Mouse (Mus musculus): ENCODE results near the gene Fam174b. TPM values are rescaled to one million over a fixed set of nuclear protein-coding genes. Genes with fewer than 3 reads are reported as not detected.

Fam174b gene
- total RNA-seq, 1 experiment from 2014 or later, result 10.1 TPM

- no peak for DNase-seq
These were observed 9.2 kb downstream of the Fam174b start for GRCm38 (mm10) chr7:73749339-73749738.

DNA sequence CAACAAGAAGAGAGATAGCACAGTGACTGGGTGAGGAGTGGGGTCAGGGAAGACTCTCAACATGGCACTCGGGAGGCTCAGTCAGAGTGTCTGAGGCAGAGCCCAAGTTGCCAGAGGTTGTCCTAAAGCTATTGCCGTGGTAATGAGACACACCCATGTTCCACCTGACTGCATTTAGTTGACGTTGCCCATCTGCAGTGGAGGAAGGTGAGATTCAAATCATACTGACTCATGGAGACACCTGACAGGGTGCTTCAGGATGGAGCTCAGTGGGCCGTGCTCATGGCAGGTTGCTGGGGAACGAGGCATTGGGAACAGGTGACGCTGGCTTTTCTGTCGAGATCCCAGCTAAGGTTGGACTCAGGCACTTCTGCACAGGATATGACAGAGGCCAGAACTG, 9.9 kb downstream of the Fam174b start:
- DNase-seq, result no peak

- DNase-seq, result no peak
These were observed 13.5 kb downstream of the Fam174b start for GRCm38 (mm10) chr7:73753598-73753997.

DNA sequence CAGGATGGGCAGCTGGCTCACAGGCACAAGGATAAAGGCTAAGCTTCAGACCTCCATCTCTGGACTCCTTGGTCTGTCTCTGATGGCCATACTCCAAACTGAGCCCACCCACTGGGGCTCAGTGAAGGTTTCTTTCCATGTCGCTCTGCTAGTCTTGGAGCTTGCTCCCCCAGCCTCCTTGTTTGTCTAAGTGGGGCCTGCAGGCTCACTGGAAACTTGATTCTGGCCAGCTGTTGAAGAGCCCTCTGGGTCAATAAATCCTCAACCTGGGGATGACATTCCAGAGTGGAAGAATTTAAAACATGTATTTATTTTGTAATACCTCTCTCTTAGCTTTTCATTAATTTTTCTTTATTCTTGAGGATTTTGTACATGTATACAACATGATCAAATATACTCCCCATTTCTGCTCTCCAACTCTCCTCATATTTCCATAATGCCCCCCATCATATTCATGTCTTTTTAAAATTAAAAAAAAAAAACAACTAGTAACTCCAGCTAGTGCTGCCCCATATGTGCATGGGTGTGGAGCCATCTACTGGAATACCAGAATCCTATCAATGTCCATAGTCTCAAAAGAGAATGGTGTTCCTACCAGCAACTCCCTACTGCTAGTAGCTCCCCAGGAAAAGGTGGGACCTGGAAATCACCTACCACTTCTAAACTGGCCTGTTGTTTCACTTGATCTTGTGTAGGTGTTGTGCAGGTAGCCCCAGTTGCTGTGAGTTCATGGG, 15.4 kb downstream of the Fam174b start:
- no peak for DNase-seq

GRCm38 (mm10) chr7:73761691-73762189, 21.6 kb downstream of the Fam174b start:
- no peak for DNase-seq

GRCm38 (mm10) chr7:73764679-73765078, 24.6 kb downstream of the Fam174b start:
- DNase-seq, result no peak

GRCm38 (mm10) chr7:73765186-73765903, 25.2 kb downstream of the Fam174b start:
- no peak for DNase-seq

- DNase-seq, result peak; percentile 9
These were observed 29.1 kb downstream of the Fam174b start for GRCm38 (mm10) chr7:73769224-73769623.

DNA sequence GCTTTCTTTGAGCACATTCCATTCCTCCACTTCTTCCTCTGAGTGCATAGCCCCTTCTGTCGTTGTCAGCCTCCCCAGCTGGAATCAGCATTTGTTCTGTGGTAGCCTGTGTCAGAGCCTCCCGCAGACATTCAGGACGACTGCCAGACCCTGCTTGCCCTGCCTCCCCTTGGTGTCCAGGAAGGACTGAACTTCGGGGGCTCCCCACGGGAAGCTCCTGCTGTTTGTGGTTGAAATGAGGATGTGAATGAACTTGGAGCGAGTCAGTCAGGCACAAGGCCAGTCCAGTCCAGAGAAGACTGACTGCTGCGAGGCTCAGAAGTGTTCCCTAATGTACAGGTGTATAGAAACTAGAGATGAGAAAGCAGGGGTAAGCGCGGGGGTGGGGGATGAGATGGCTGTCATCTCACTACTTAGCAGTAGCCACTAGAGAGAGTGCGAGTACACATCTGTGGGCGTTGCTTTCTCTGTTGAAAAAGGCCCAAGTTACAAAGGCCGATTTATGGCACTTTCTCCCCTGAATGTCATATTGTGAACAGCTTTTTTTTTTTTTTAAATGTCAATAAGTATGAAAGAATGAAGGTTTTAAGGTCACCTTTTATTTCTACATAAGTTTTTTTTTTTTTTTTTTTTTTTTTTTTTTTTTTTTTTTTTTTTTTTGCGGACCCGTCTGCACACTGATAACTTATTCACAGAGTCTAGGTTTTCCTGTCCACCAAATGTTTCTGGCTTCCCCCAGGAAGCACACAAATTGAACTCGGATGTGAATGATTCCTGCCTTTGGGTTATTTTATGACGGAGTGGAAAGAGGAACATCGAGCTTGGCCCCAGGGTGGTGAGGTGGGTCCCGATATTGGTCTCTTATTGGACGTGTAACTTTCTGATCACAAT, 31.5 kb downstream of the Fam174b start:
- peak; percentile 13 for DNase-seq

GRCm38 (mm10) chr7:73772275-73772765, 32.2 kb downstream of the Fam174b start:
- peak; percentile 37 for DNase-seq

GRCm38 (mm10) chr7:73774781-73775180, 34.7 kb downstream of the Fam174b start:
- DNase-seq, result no peak

DNA sequence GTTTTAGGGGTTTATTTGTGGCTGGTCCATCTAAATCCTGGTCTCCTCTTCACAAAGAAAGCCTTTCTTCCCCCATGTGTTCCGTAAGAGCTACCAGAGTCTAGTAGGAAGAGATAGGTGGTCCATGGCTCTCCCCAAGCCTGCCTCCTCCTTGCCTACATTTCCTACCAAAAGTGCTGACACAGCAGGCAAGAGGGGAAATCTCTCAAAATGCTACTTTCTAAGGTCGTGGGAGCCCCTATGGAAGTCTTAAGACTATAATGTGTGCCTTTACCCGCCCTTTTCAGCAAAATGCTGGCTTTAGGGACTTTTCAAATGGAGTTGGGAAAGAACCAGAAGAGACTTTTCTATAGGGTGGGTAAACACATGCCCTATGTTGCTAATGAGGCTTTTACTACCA, 37.7 kb downstream of the Fam174b start:
- no peak for DNase-seq

DNA sequence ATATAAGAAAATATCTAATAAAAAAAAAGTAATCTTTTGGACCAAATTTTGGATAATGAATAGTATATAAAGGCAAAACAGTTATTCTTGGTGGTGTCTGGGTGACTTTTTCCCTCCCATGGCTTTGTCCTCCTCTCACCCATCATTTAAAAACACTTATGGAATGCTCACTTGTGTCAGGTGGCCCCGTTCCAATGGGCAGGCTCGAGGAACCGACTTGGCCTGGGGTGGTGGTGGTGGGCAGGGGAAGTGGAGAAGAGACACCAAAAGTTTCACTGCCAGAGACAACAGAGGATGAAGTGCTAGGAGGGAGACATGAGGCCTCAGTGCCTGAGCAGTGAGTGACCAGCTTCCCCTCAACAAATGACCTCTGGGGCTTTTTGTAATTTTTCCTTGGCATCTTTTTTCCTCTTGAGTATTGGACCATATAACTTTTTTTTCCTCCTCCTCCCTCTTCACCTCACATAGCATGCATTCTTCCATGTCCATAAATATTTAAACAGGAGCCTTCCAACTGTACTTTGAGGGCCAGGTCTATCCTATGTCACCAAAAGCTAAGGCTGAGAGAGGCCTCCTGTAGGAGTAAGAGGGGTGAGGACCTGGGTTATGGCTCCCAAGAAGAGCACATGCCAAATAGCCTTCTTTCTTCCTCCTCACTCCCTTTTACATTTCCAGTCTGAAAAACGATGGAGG, 44.8 kb downstream of the Fam174b start:
- no peak for DNase-seq

DNA sequence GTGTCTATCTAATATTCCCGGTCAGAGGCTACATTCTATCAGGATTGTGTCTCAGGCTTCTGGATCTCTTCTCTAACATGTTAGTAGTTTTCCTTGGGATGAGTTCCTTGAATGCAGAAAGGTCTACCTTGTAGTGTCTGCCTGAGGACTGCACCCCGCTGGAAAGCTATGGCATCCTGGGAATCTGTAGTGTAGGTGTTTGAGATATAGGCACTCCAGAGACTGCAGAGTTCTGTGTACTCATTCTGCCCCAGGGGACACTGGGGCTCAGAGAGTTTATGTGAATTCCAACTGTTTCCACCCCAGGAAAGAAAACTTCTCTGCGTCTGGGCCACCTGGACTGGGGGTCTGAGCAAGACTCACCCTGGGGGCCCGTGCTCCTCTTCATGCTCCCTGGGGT, 45.7 kb downstream of the Fam174b start:
- no peak for DNase-seq

GRCm38 (mm10) chr7:73787513-73787912, 47.4 kb downstream of the Fam174b start:
- no peak for DNase-seq

DNA sequence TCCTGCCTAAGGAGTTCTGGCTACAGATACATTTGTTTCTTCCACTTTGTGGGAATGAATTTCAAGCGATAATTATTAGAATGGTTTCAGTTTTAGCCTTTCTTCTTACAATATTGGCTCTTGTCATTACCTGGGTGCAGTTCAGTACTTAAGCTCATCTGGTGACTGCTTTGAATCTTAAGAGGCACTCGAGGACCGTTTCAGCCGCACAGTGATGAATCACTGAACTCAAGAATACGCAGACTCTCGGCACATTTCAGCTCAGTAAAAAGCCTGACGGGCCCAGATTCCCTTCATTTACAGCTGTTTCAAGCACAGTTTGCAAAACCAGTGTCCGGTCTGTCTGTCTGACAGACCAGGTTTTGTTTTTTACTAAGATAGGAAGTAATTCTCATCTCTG, 51.0 kb downstream of the Fam174b start:
- DNase-seq, result no peak

DNA sequence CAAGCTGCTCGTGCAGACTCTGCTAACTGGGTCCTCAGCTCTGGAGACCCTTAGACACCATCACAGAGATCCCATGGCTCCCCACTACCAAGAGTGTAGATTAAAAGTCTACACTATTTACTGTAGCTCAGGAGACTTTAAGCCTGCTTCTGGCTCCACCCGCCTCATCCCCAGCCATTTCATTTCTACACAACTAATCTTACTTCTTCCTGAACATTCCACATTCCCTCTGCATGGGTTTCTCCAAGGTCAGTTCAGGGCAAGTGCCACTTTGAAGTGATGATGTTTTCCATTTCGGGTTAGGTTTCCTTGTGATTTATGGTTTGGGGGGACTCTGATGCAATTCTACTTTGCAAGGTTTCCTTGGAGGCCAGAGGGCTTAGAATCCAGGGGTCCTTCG, 52.1 kb downstream of the Fam174b start:
- no peak for DNase-seq

GRCm38 (mm10) chr7:73792641-73793040, 52.5 kb downstream of the Fam174b start:
- DNase-seq, result no peak

GRCm38 (mm10) chr7:73809261-73809660, 69.2 kb downstream of the Fam174b start:
- DNase-seq, result peak; percentile 31

GRCm38 (mm10) chr7:73811439-73811838, 71.3 kb downstream of the Fam174b start:
- DNase-seq, result no peak

DNA sequence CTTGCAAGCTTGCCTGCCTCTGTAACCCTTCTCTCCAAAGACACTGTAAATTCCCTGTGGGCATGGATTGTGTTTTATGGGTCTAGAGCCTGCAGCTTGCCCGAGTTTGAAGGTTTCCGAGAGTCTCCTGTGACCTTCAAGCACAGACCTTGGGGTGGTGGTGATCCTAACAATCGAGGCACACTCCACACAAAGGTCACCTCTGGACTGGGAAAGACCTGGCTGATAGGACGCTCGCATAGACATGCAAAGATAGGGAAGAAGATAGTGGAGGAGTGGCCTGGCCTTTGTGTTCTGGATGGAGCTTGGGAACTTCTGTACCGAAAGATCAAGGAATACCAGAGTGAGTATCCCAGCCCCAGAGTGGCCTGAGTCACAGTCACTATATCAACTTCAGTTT, 72.1 kb downstream of the Fam174b start:
- no peak for DNase-seq

DNA sequence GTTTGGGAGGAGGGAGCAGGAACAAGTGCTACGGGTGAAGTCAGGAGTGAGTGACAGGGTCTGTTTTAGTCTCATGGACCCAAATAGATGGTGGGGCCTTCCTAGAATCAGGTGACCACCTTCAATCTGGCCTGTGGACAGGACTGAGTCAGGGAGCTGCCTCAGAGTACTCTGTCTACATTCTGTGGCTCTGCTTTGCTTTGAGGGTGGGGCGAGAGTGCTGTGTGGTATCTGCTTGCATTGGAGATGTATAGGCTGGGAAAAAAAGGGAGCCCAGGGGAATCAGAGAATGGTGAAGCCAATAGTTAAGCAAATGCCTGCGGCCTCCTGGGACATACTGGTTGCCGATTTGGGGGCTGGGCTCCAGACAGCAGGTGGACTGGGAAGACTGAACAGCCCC, 73.8 kb downstream of the Fam174b start:
- no peak for DNase-seq

Data from adrenal gland, postnatal 14 days (tissue).